Mouse (Mus musculus) gastrocnemius, postnatal 4 days (tissue): ENCODE measurements around the gene 1700012B07Rik. TPM values are rescaled to one million over a fixed set of nuclear protein-coding genes. Genes with fewer than 3 reads are reported as not detected.

Experiments
- DNase-seq, 2 experiments: peaks; one replicate each; pipeline ENCODE4 v3.0.0; 2021 to 2022; ENCODE audit warnings: low spot score in 2 of 2, mixed read lengths in 2 of 2
- total RNA-seq, 2 experiments: library from RNA; stranded (reverse); gene quantifications; 2 replicates each; pipeline ENCODE4 v1.2.3; 2021

Gene 1700012B07Rik
- total RNA-seq, 2 experiments from 2014 or later, result not detected

DNA sequence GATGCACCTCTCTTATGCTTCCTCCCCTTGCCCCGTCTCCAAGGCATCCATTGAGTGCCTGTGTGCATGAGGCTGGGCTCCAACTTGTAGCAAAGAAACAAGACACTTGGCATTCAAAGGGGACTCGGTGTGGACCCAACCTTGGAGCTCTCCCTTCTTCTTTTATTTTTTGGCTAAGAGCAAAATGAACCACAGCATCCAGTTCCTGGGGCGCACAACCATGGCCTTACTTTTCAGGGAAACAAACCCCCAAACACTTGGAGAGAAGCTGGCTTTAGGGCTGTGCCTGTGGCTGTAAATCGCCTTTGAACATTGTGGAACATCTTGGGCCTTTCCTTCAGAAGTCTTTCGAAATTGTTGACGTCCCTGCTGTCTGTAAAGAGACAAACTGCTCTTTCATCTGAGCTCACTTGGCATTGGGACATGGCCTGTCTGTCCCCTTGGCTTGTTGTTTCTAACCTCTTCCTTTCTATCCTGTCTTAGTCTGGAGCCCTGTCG lies 73.7 kb downstream of the 1700012B07Rik start:
- no peak for DNase-seq

GRCm38 (mm10) chr11:109751636-109752603 lies 75.9 kb downstream of the 1700012B07Rik start:
- DNase-seq, result no peak

DNA sequence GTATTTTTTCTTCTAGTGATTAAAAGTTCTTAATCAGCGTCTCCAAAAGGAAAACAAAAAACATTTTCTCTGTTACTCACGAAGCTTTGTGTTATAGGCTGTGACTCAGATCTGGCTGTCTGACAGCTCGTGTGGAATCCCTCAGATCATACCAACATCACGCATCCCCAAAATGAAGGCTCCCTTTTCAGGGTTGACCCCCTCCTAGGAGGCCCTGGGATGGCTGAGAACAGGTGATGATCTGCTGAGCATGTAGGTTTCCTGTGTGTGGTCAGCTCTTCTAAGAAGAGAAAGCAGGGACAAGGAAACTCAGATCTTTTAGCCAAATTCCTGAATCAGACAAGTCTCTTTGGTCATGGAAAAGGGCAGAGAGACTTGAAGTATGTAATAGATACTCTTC lies 82.6 kb downstream of the 1700012B07Rik start:
- no peak for DNase-seq

- no peak for DNase-seq
Observed at GRCm38 (mm10) chr11:109737967-109738366, 89.9 kb downstream of the 1700012B07Rik start.

Other genes starting within 250 kb of the 1700012B07Rik start
- gene Wipi1, start 216.1 kb downstream of the 1700012B07Rik start, total RNA-seq, result 10 to 100 TPM; 71.1 to 86.4 TPM
- 100 to 1,000 TPM; 380 to 385 TPM for gene Prkar1a, start 178.6 kb downstream of the 1700012B07Rik start, total RNA-seq
- gene Fam20a, start 105.8 kb downstream of the 1700012B07Rik start, total RNA-seq, result 10 to 100 TPM in 1 of 2 experiments, 1 to 10 TPM in 1; 8.5 to 10.1 TPM
- gene Abca8b, start 167.8 kb upstream of the 1700012B07Rik start, total RNA-seq, result 10 to 100 TPM; 14.7 to 15.9 TPM